Mouse (Mus musculus): ENCODE measurements around the gene Zfp428. TPM values are rescaled to one million over a fixed set of nuclear protein-coding genes. Genes with fewer than 3 reads are reported as not detected.
A peak's percentile ranks its signal among the peaks of the same experiment; 100 is the strongest.

The Zfp428 gene
- total RNA-seq (2012; rRNA removed) (10.3 and 12.4 TPM in 2 replicates), polyA plus RNA-seq (2012; ENCODE audit: insufficient read depth in 1 of 2, insufficient read length in 2 of 2, low read depth in 1 of 2, low replicate concordance in 2 of 2, missing spikeins in 1 of 2) (10 to 100 TPM in 1 of 2 experiments, not detected in 1; 16.4 TPM)

DNA sequence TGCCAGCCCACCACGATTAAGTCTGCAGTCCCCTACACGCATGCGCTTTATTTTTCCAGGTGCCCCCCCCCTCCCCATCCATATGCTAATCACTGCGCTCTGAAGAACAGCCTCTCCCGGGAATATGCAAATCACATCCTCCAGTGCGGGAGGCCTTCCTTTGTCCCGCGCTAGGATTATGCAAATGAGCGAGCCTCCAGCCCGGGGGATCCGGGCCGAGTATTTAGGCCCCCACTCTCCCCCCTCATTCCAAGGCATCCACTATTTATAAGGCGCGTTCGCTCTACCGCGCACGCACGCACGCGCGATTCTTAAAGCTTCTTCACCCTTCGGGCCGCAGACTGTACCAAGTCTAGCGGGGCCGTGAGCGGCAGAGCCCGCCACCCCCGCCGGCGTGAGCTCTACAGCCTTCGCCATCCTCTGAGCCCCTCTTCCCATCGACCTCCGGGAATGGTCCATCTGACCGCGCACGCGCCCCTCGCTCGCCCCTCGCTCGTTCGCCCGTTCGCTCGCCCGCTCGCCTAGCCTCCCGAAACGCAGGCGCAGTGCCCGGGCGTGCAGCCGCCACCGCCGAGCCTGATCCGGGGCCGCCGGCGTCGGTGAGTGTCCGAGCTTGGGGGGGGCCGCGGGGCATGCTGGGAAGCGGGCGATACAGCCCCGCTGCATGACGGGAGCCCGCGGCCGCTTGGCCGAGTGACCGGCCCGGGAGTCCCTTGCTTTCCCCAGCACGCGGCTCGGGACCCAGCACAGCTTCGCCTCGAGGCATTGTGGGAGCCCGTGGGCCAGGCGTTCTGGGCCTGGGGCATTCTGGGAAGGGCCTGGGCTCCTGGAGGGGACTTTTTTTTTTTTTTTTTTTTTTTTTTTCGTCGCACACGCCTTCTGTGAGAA, at the start of gene Zfp428:
Gene Zfp428, plus strand, starts transcription at position 169 of the 888 bp plus-strand sequence.
- peaks cover 0 to 9% of the 10 kb centered on the region in 2 experiments; a peak in 2 of 4 replicates for H3K36me3 ChIP-seq (ENCODE audit: control insufficient read depth in 1 of 2, insufficient read depth in 2 of 2, low read length in 2 of 2)
- no peaks in the 10 kb centered on the region for H3K9me3 ChIP-seq (replicated peaks; ENCODE audit: insufficient read depth, low read length)
- peak; percentile 81 for DNase-seq (ENCODE audit: low read depth, low spot score)
- H3K27ac ChIP-seq (ENCODE audit: control insufficient read depth, low read depth, low read length): peak within 1 kb of the TSS; percentile 72
- peaks cover 11% of the 10 kb centered on the region for H3K79me2 ChIP-seq (ENCODE audit: control insufficient read depth, insufficient read depth, low read length, poor library complexity)
- H3K4me1 ChIP-seq (ENCODE audit: control insufficient read depth in 1 of 2, insufficient read depth in 2 of 2, low read length in 2 of 2): peaks cover 2 to 13% of the 10 kb centered on the region in 2 experiments; a peak in 3 of 4 replicates
- H3K9ac ChIP-seq (ENCODE audit: control insufficient read depth, low read depth, low read length, poor library complexity, severe bottlenecking): peak within 1 kb of the TSS; percentile 80
- peak within 1 kb of the TSS; percentile 74 to 86 for H3K4me3 ChIP-seq (ENCODE audit: control insufficient read depth in 1 of 2, insufficient read depth in 1 of 2, low read depth in 2 of 2, low read length in 2 of 2)
- no peaks in the 10 kb centered on the region for H3K27me3 ChIP-seq (ENCODE audit: control insufficient read depth in 1 of 2, insufficient read depth in 2 of 2, low read length in 2 of 2)
- TF ChIP-seq HCFC1 (IDR thresholded peaks at IDR 0.05; ENCODE audit: low read depth, low read length) (peak; percentile 81), NELFE (IDR thresholded peaks at IDR 0.05; ENCODE audit: low read depth, low read length) (peak; percentile 89), SIN3A (IDR thresholded peaks at IDR 0.05; ENCODE audit: low read length) (0 out of 2 replicates have a peak, but pooled peaks have one; percentile 0), JUND (IDR thresholded peaks at IDR 0.05; ENCODE audit: low read depth, low read length) (no peak), CHD1 (IDR thresholded peaks at IDR 0.05; ENCODE audit: low read depth, low read length) (peak; percentile 55; the same call in 1 of the 2 replicates), BHLHE40 (IDR thresholded peaks at IDR 0.05; ENCODE audit: borderline replicate concordance, low read depth, low read length) (0 out of 2 replicates have a peak, but pooled peaks have one; percentile 15), POLR2A (IDR thresholded peaks at IDR 0.05; ENCODE audit: control insufficient read depth in 1 of 2, insufficient read depth in 1 of 2, low read depth in 1 of 2, low read length in 2 of 2, poor library complexity in 1 of 2) (peak; percentile 90 to 93), ZKSCAN1 (IDR thresholded peaks at IDR 0.05; ENCODE audit: low read depth, low read length) (no peak), SMC3 (IDR thresholded peaks at IDR 0.05; ENCODE audit: low read depth, low read length) (0 out of 2 replicates have a peak, but pooled peaks have one; percentile 5), MEF2A (IDR thresholded peaks at IDR 0.05; ENCODE audit: extremely low read depth, insufficient replicate concordance, low read depth, low read length, poor library complexity, severe bottlenecking) (no peak), MXI1 (IDR thresholded peaks at IDR 0.05; ENCODE audit: low read depth, low read length) (peak; percentile 88), TAL1 (IDR thresholded peaks at IDR 0.05; ENCODE audit: low read length) (no peak), MYC (IDR thresholded peaks at IDR 0.05; ENCODE audit: low read depth, low read length) (peak; percentile 79), NRF1 (IDR thresholded peaks at IDR 0.05; ENCODE audit: insufficient read depth, low read depth, low read length, poor library complexity, severe bottlenecking) (peak; percentile 63), USF2 (IDR thresholded peaks at IDR 0.05; ENCODE audit: borderline replicate concordance in 1 of 2, insufficient read depth in 1 of 2, low read depth in 1 of 2, low read length in 2 of 2) (no peak), GATA1 (IDR thresholded peaks at IDR 0.05; ENCODE audit: low read depth, low read length) (no peak), RCOR1 (IDR thresholded peaks at IDR 0.05; ENCODE audit: low read depth, low read length) (0 out of 2 replicates have a peak, but pooled peaks have one; percentile 15), CTCF (IDR thresholded peaks at IDR 0.05 in 2 of 3, conservative IDR thresholded peaks at IDR 0.05 in 1 of 3; ENCODE audit: control insufficient read depth in 1 of 3, insufficient read depth in 1 of 3, low read depth in 2 of 3, low read length in 3 of 3, poor library complexity in 1 of 3, severe bottlenecking in 1 of 3) (0 out of 6 replicates have a peak, but pooled peaks of 1 of the 3 experiments have one; percentile 0), ZC3H11A (IDR thresholded peaks at IDR 0.05; ENCODE audit: low read depth, low read length) (no peak), CHD2 (IDR thresholded peaks at IDR 0.05; ENCODE audit: low read length) (no peak), USF1 (IDR thresholded peaks at IDR 0.05; ENCODE audit: low read depth, low read length) (peak; percentile 38; the same call in 1 of the 2 replicates), TCF12 (IDR thresholded peaks at IDR 0.05; ENCODE audit: low read depth, low read length) (peak; percentile 70), ELF1 (IDR thresholded peaks at IDR 0.05; ENCODE audit: low read depth, low read length) (no peak), ETS1 (IDR thresholded peaks at IDR 0.05; ENCODE audit: low read depth, low read length) (peak; percentile 30; the same call in 1 of the 2 replicates), MAZ (IDR thresholded peaks at IDR 0.05; ENCODE audit: low read depth, low read length) (peak; percentile 68; the same call in 1 of the 2 replicates), ZNF384 (IDR thresholded peaks at IDR 0.05; ENCODE audit: low read depth, low read length) (peak; percentile 97), POLR2AphosphoS5 (IDR thresholded peaks at IDR 0.05; ENCODE audit: borderline replicate concordance, low read depth, low read length) (no peak), MAX (IDR thresholded peaks at IDR 0.05; ENCODE audit: low read length) (peak; percentile 76), MYB (IDR thresholded peaks at IDR 0.05; ENCODE audit: low read depth, low read length) (no peak), KAT2A (conservative IDR thresholded peaks at IDR 0.05; ENCODE audit: low read depth, low read length) (no peak; the same call in 1 of the 2 replicates), TBP (IDR thresholded peaks at IDR 0.05; ENCODE audit: low read depth, low read length) (no peak), EP300 (IDR thresholded peaks at IDR 0.05; ENCODE audit: low read depth in 1 of 2, low read length in 2 of 2) (no peak; a peak in 1 of 4 replicates), POLR2AphosphoS2 (IDR thresholded peaks at IDR 0.05; ENCODE audit: low read length) (peak; percentile 73; the same call in 1 of the 2 replicates), ZMIZ1 (IDR thresholded peaks at IDR 0.05; ENCODE audit: low read depth, low read length) (peak; percentile 89)
